Mouse (Mus musculus) ES-E14 (cell line): ENCODE measurements at regions not wholly inside any gene's neighbourhood (a gene's known extent, or its start where the extent isn't known, plus 50 kb on each side); places are given as distances from the start of the nearest gene placed in this dataset.

ENCODE experiments used
- ZC3H11A ChIP-seq: IDR thresholded peaks from 2 replicates; pipeline ENCODE4 v1.6.1; 2012; ENCODE audit warnings: low read depth, mild to moderate bottlenecking, inconsistent platforms, low read length, borderline replicate concordance
- ZNF384 ChIP-seq: IDR thresholded peaks from 2 replicates; pipeline ENCODE4 v1.6.1; 2012; ENCODE audit warnings: low read depth, low read length, inconsistent platforms

- no peak for TF ChIP-seq ZC3H11A
- TF ChIP-seq ZNF384 = no peak
Observed at GRCm38 (mm10) chr3:38261326-38262075, 223.1 kb downstream of the Ankrd50 start.
